Mouse (Mus musculus) CH12.LX (cell line): ENCODE data around the gene Pfkfb4. TPM values are rescaled to one million over a fixed set of nuclear protein-coding genes. Genes with fewer than 3 reads are reported as not detected.

Experiments
- DNase-seq: peaks from one replicate; pipeline ENCODE4 v3.0.0-alpha.2; 2013; ENCODE audit errors: extremely low read depth
- H3K27ac ChIP-seq: 2 replicates; pipeline ENCODE4 v1.5.1; 2012; ENCODE audit warnings: low read depth, mild to moderate bottlenecking, control low read depth, moderate library complexity; ENCODE audit not compliant: insufficient read depth
- H3K27me3 ChIP-seq: replicated peaks from 2 replicates; pipeline ENCODE3; 2012; ENCODE audit warnings: inconsistent platforms
- H3K36me3 ChIP-seq, 2 experiments: replicated peaks in 1 of 2; 2 replicates each; pipeline versions ENCODE3 to v1.6.1; 2012; ENCODE audit warnings: inconsistent platforms in 1 of 2, low read length in 1 of 2, mild to moderate bottlenecking in 1 of 2, mixed read lengths in 1 of 2, moderate library complexity in 1 of 2; ENCODE audit not compliant: control insufficient read depth in 1 of 2, insufficient read depth in 1 of 2
- H3K4me1 ChIP-seq, 2 experiments: 2 replicates each; pipeline ENCODE4 v1.6.1; 2012; ENCODE audit warnings: inconsistent platforms in 1 of 2, moderate library complexity in 1 of 2; ENCODE audit not compliant: insufficient read depth in 2 of 2, control insufficient read depth in 1 of 2
- H3K4me2 ChIP-seq: 2 replicates; pipeline ENCODE4 v1.6.1; 2012; ENCODE audit warnings: low read depth, mild to moderate bottlenecking, control low read depth; ENCODE audit not compliant: poor library complexity, insufficient read depth, severe bottlenecking
- H3K4me3 ChIP-seq, 3 experiments: fragments of 150-350 bp in 1 of 3; sonication (generic) in 1 of 3; replicated peaks in 1 of 3; 2 replicates each; pipeline versions ENCODE3 to v1.5.1; 2011 to 2012; ENCODE audit warnings: low read depth in 2 of 3, low read length in 2 of 3, mild to moderate bottlenecking in 2 of 3, moderate library complexity in 2 of 3, control low read depth in 1 of 3, improper control_type of control experiment in 1 of 3, inconsistent platforms in 1 of 3, mixed read lengths in 1 of 3; ENCODE audit not compliant: poor library complexity in 1 of 3
- H3K79me2 ChIP-seq: replicated peaks from 2 replicates; pipeline ENCODE4 v1.6.1; 2012; ENCODE audit warnings: mild to moderate bottlenecking, moderate library complexity; ENCODE audit not compliant: control insufficient read depth, poor library complexity, insufficient read depth, severe bottlenecking; ENCODE audit errors: extremely low read depth
- H3K9ac ChIP-seq: 2 replicates; pipeline ENCODE4 v1.6.1; 2012; ENCODE audit warnings: low read depth, mild to moderate bottlenecking, control low read depth, moderate library complexity; ENCODE audit not compliant: insufficient read depth
- H3K9me3 ChIP-seq: replicated peaks from 2 replicates; pipeline ENCODE3; 2012; ENCODE audit warnings: low read length, inconsistent platforms, mixed read lengths
- CHD2 ChIP-seq: IDR thresholded peaks from 2 replicates; pipeline ENCODE4 v1.6.1; 2011; ENCODE audit warnings: low read length, improper control_type of control experiment
- ELF1 ChIP-seq: IDR thresholded peaks from 2 replicates; pipeline ENCODE4 v1.6.1; 2014; ENCODE audit warnings: low read depth, mild to moderate bottlenecking, inconsistent platforms, low read length, improper control_type of control experiment
- EP300 ChIP-seq: IDR thresholded peaks from 2 replicates; pipeline ENCODE4 v1.6.1; 2011; ENCODE audit warnings: low read length, improper control_type of control experiment
- HCFC1 ChIP-seq: IDR thresholded peaks from 2 replicates; pipeline ENCODE4 v1.6.1; 2012; ENCODE audit warnings: low read depth, mild to moderate bottlenecking, inconsistent platforms, low read length, improper control_type of control experiment
- IRF4 ChIP-seq: IDR thresholded peaks from 2 replicates; pipeline ENCODE4 v1.6.1; 2014; ENCODE audit warnings: low read depth, mild to moderate bottlenecking, inconsistent platforms, low read length, improper control_type of control experiment
- JUND ChIP-seq: conservative IDR thresholded peaks from 2 replicates; pipeline ENCODE4 v1.6.1; 2011; ENCODE audit warnings: low read depth, low read length, improper control_type of control experiment
- MAX ChIP-seq: IDR thresholded peaks from 2 replicates; pipeline ENCODE4 v1.6.1; 2011; ENCODE audit warnings: low read length, improper control_type of control experiment
- MEF2A ChIP-seq: IDR thresholded peaks from 2 replicates; pipeline ENCODE4 v1.6.1; 2014; ENCODE audit warnings: low read depth, mild to moderate bottlenecking, inconsistent platforms, low read length, improper control_type of control experiment, borderline replicate concordance
- MYC ChIP-seq: IDR thresholded peaks from 2 replicates; pipeline ENCODE4 v1.6.1; 2011; ENCODE audit warnings: low read depth, mild to moderate bottlenecking, improper control_type of control experiment, low read length
- NELFE ChIP-seq: IDR thresholded peaks from 2 replicates; pipeline ENCODE4 v1.6.1; 2011; ENCODE audit warnings: low read depth, low read length, improper control_type of control experiment
- NRF1 ChIP-seq: IDR thresholded peaks from 2 replicates; pipeline ENCODE4 v1.6.1; 2014; ENCODE audit warnings: low read depth, mild to moderate bottlenecking, inconsistent platforms, low read length, improper control_type of control experiment, moderate library complexity
- POLR2A ChIP-seq: IDR thresholded peaks from 2 replicates; pipeline ENCODE4 v1.6.1; 2011; ENCODE audit warnings: low read depth, mild to moderate bottlenecking, improper control_type of control experiment, low read length
- POLR2AphosphoS2 ChIP-seq: IDR thresholded peaks from 2 replicates; pipeline ENCODE4 v1.6.1; 2011; ENCODE audit warnings: low read depth, low read length, improper control_type of control experiment
- SIN3A ChIP-seq: IDR thresholded peaks from 2 replicates; pipeline ENCODE4 v1.6.1; 2012; ENCODE audit warnings: low read length, improper control_type of control experiment, inconsistent platforms
- SMC3 ChIP-seq: IDR thresholded peaks from 2 replicates; pipeline ENCODE4 v1.6.1; 2011; ENCODE audit warnings: low read depth, low read length, improper control_type of control experiment
- TBP ChIP-seq: conservative IDR thresholded peaks from 2 replicates; pipeline ENCODE4 v1.6.1; 2011; ENCODE audit warnings: low read depth, low read length, improper control_type of control experiment
- TCF12 ChIP-seq: IDR thresholded peaks from 2 replicates; pipeline ENCODE4 v1.6.1; 2014; ENCODE audit warnings: low read depth, mild to moderate bottlenecking, inconsistent platforms, low read length, improper control_type of control experiment
- USF1 ChIP-seq: IDR thresholded peaks from 2 replicates; pipeline ENCODE4 v1.6.1; 2014; ENCODE audit warnings: low read depth, mild to moderate bottlenecking, inconsistent platforms, low read length, improper control_type of control experiment
- ZKSCAN1 ChIP-seq: IDR thresholded peaks from 2 replicates; pipeline ENCODE4 v1.6.1; 2012; ENCODE audit warnings: low read depth, inconsistent platforms, low read length, improper control_type of control experiment, borderline replicate concordance
- ZMIZ1 ChIP-seq: IDR thresholded peaks from 2 replicates; pipeline ENCODE4 v1.6.1; 2012; ENCODE audit warnings: low read depth, mild to moderate bottlenecking, inconsistent platforms, low read length, improper control_type of control experiment
- ZNF384 ChIP-seq: IDR thresholded peaks from 2 replicates; pipeline ENCODE4 v1.6.1; 2012; ENCODE audit warnings: low read depth, low read length, improper control_type of control experiment, inconsistent platforms
- dilution Hi-C: fragments of 300-500 bp; cut with MboI; formaldehyde crosslinking; loops from 2 replicates; pipeline ENCODE4 v1.14.3; 2020; ENCODE audit warnings: low sequenced_read_pairs; ENCODE audit not compliant: extremely low pct_unique_long_range_greater_than_20kb, extremely low pct_ligation_motif_present
- in situ Hi-C: fragments of 300-500 bp; cut with MboI; formaldehyde crosslinking; loops from 3 replicates; pipeline ENCODE4 v1.14.3; 2019; ENCODE audit warnings: low sequenced_read_pairs, low pct_ligation_motif_present, low pct_unique_long_range_greater_than_20kb, mixed read lengths
- polyA plus RNA-seq: library from polyadenylated mRNA; unstranded; fragments of >175 nt; gene quantifications from 2 replicates; pipeline ENCODE4 v1.2.1, GENCODE M21; 2012; ENCODE audit warnings: low read depth; ENCODE audit not compliant: insufficient read length
- total RNA-seq, 2 experiments: library from RNA; depleted of rRNA; stranded (reverse); fragments of 300-350 nt in 1 of 2; fragments of >200 nt in 1 of 2; gene quantifications; 2 replicates each; pipeline ENCODE4 v1.2.3; 2012 to 2014

Gene Pfkfb4
- total and polyA plus RNA-seq, 3 experiments = 5.1 to 6.7 (median 5.9) TPM

- Histone ChIP-seq H3K36me3 (peaks cover 0 to 36% of the 10 kb centered on the region in 2 experiments), H3K4me1 (no peaks in the 10 kb centered on the region), H3K79me2 (no peaks in the 10 kb centered on the region), H3K4me3 (no peak overlapping the region), H3K4me2 (no peak overlapping the region), H3K9me3 (no peaks in the 10 kb centered on the region), H3K27ac (no peak overlapping the region), H3K9ac (no peak overlapping the region)
- in situ Hi-C loops (no loop called here), dilution Hi-C loops (no loop called here)
- DNase-seq = no peak
- TF ChIP-seq USF1 = no peak
- TF ChIP-seq POLR2A = no peak
- TF ChIP-seq SMC3 = no peak
- no peak for TF ChIP-seq NELFE
- TF ChIP-seq MAX = no peak
- TF ChIP-seq, all 38 proteins: peak for 0
- H3K27me3 ChIP-seq = no peaks in the 10 kb centered on the region
Measured at GRCm38 (mm10) chr9:109031686-109032085, 40.1 kb downstream of the Pfkfb4 start.

GRCm38 (mm10) chr9:109032435-109032834 is 40.9 kb downstream of the Pfkfb4 start:
- in situ Hi-C loops = no loop called here
- H3K36me3 ChIP-seq = peaks cover 0 to 31% of the 10 kb centered on the region in 2 experiments
- no peaks in the 10 kb centered on the region for H3K79me2 ChIP-seq
- TF ChIP-seq TCF12 = no peak
- TF ChIP-seq NRF1 = no peak
- no peak for TF ChIP-seq TBP
- no peak for TF ChIP-seq CHD2
- TF ChIP-seq EP300 = no peak
- TF ChIP-seq ELF1 = no peak
- TF ChIP-seq NELFE = no peak
- TF ChIP-seq ZKSCAN1 = no peak
- no peak for TF ChIP-seq POLR2AphosphoS2
- TF ChIP-seq HCFC1 = no peak
- TF ChIP-seq JUND = no peak
- TF ChIP-seq MYC = no peak
- no peak for TF ChIP-seq IRF4
- TF ChIP-seq ZNF384 = no peak
- TF ChIP-seq MEF2A = no peak
- TF ChIP-seq SIN3A = no peak
- TF ChIP-seq ZMIZ1 = no peak
- TF ChIP-seq, all 38 proteins: peak for 0
- DNase-seq = no peak
- Histone ChIP-seq H3K9ac (no peak overlapping the region), H3K4me2 (no peak overlapping the region), H3K27ac (no peak overlapping the region), H3K4me1 (no peaks in the 10 kb centered on the region), H3K27me3 (no peaks in the 10 kb centered on the region), H3K4me3 (no peak overlapping the region), H3K9me3 (no peaks in the 10 kb centered on the region)
- dilution Hi-C loops = no loop called here
